Mouse (Mus musculus) E14TG2a.4 (cell line): ENCODE measurements around the gene Cct4.

Experiments
- CTCF ChIP-seq: conservative IDR thresholded peaks from 2 replicates; pipeline ENCODE4 v1.5.1; 2014; ENCODE audit warnings: low read length
- NANOG ChIP-seq: IDR thresholded peaks from 2 replicates; pipeline ENCODE4 v1.6.1; 2014; ENCODE audit warnings: borderline replicate concordance, low read length, mixed read lengths
- POU5F1 ChIP-seq: IDR thresholded peaks from 2 replicates; pipeline ENCODE4 v1.6.1; 2014; ENCODE audit warnings: low read length, borderline replicate concordance

DNA sequence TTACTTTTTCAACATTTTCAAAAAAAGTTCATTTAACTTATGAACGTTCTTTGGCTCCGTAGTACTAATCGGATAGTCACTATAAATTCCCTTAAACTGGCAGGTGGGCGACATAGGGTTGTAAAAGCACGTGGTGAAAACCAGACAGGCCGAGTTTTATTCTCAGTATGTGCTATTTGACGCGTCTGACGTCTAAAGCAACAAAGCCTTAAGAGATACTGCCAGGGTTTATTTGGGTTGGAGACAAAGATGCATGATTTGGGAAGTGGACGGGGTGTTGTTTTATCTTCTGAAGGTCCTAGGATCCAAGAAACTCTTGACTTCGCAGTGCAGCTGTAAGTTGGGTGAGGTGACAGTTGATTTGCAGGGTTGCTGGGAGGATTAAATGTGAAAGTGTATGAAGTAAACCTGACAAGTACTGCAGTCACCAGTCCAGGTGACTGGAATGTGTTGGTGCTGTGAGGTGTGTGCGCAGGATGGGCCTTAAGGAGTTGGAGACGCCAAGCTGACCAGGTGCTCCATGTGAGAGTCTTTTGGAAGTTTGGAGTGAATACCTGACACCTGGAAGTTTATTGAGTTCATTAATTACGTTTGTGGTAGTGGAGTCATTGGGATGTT lies 1.0 kb downstream of the Cct4 start:
- TF ChIP-seq CTCF (no peak), POU5F1 (no peak), NANOG (no peak)
